Mouse (Mus musculus) MEL (cell line): ENCODE data around the gene Gm8138. TPM values are rescaled to one million over a fixed set of nuclear protein-coding genes. Genes with fewer than 3 reads are reported as not detected.
"Not testable (repeated sequence)": the region's sequence is repeated elsewhere in the genome, so short reads cannot be mapped to it uniquely, and the experiment has no call there.

Experiments used
- DNase-seq: peaks from one replicate; pipeline ENCODE4 v3.0.0; 2011; ENCODE audit warnings: low read depth, low spot score
- H3K27ac ChIP-seq: 2 replicates; pipeline ENCODE4 v1.5.1; 2012; ENCODE audit warnings: low read depth, mild to moderate bottlenecking, control low read depth, low read length, moderate library complexity; ENCODE audit not compliant: control insufficient read depth
- H3K27me3 ChIP-seq, 2 experiments: fragments of 150-350 bp in 1 of 2; sonication (generic) in 1 of 2; 2 replicates each; pipeline ENCODE4 v1.6.1; 2012; ENCODE audit warnings: low read length in 2 of 2, mild to moderate bottlenecking in 2 of 2, improper control_type of control experiment in 1 of 2, moderate library complexity in 1 of 2; ENCODE audit not compliant: insufficient read depth in 2 of 2, control insufficient read depth in 1 of 2
- H3K36me3 ChIP-seq, 2 experiments: 2 replicates each; pipeline ENCODE4 v1.6.1; 2012 to 2014; ENCODE audit warnings: low read length in 2 of 2, improper control_type of control experiment in 1 of 2, inconsistent platforms in 1 of 2, mild to moderate bottlenecking in 1 of 2; ENCODE audit not compliant: insufficient read depth in 2 of 2, control insufficient read depth in 1 of 2
- H3K4me1 ChIP-seq, 2 experiments: fragments of 150-350 bp in 1 of 2; sonication (generic) in 1 of 2; 2 replicates each; pipeline ENCODE4 v1.6.1; 2012; ENCODE audit warnings: low read length in 2 of 2, improper control_type of control experiment in 1 of 2, mild to moderate bottlenecking in 1 of 2; ENCODE audit not compliant: insufficient read depth in 2 of 2, control insufficient read depth in 1 of 2
- H3K4me3 ChIP-seq, 2 experiments: fragments of 150-350 bp in 1 of 2; sonication (generic) in 1 of 2; 2 replicates each; pipeline ENCODE4 v1.5.1; 2012; ENCODE audit warnings: low read depth in 2 of 2, low read length in 2 of 2, mild to moderate bottlenecking in 2 of 2, moderate library complexity in 2 of 2, control low read depth in 1 of 2, improper control_type of control experiment in 1 of 2; ENCODE audit not compliant: control insufficient read depth in 1 of 2, insufficient read depth in 1 of 2
- H3K79me2 ChIP-seq: 2 replicates; pipeline ENCODE4 v1.6.1; 2012; ENCODE audit warnings: mild to moderate bottlenecking, low read length, moderate library complexity; ENCODE audit not compliant: control insufficient read depth, poor library complexity, insufficient read depth
- H3K9ac ChIP-seq: 2 replicates; pipeline ENCODE4 v1.6.1; 2012; ENCODE audit warnings: low read depth, mild to moderate bottlenecking, control low read depth, low read length, moderate library complexity; ENCODE audit not compliant: control insufficient read depth, poor library complexity, severe bottlenecking
- H3K9me3 ChIP-seq: fragments of 150-350 bp; sonication (generic); replicated peaks from 2 replicates; pipeline ENCODE4 v1.6.1; 2012; ENCODE audit warnings: mild to moderate bottlenecking, low read length, improper control_type of control experiment, moderate library complexity; ENCODE audit not compliant: insufficient read depth
- polyA plus RNA-seq, 2 experiments: library from polyadenylated mRNA; stranded (reverse) in 1 of 2; unstranded in 1 of 2; fragments of >175 nt in 1 of 2; fragments of >200 nt in 1 of 2; gene quantifications; 2 replicates each; pipeline versions ENCODE4 v1.2.1 to v1.2.4; 2012; ENCODE audit warnings: low replicate concordance in 2 of 2, low read depth in 1 of 2; ENCODE audit not compliant: insufficient read length in 2 of 2, insufficient read depth in 1 of 2, missing spikeins in 1 of 2
- total RNA-seq: library from RNA; depleted of rRNA; stranded (reverse); fragments of 300-350 nt; gene quantifications from 2 replicates; pipeline ENCODE4 v1.2.3, GENCODE M21; 2012; rRNA removed

Gene Gm8138
- total RNA-seq, result not detected in 2 replicates
- polyA plus RNA-seq, result not detected

DNA sequence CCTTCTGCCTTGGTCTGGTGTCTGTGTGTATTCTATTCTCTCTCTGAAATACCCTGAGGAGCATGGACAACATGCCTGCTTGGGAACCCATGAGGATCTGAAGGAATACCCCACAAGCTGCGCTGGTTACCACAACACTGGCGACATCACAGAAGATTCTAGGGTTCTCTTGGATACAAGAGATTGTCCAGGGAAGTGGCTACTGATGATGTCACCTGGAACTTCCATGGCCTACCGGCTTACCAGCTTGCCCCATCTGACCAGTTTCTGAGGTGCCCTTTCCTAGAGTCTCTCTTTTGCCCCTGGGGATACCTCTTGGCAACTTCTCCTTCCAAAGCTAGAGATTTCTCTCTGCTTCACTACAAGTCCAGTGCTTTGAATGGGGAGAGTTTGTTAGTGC is at the start of gene Gm8138:
Gene Gm8138, minus strand, starts transcription at position 101 of the 400 bp plus-strand sequence.
- H3K27me3 ChIP-seq, H3K79me2 ChIP-seq, DNase-seq, H3K9ac ChIP-seq, H3K36me3 ChIP-seq, H3K27ac ChIP-seq, H3K4me1 ChIP-seq, H3K4me3 ChIP-seq, H3K9me3 ChIP-seq: not testable (repeated sequence)

DNA sequence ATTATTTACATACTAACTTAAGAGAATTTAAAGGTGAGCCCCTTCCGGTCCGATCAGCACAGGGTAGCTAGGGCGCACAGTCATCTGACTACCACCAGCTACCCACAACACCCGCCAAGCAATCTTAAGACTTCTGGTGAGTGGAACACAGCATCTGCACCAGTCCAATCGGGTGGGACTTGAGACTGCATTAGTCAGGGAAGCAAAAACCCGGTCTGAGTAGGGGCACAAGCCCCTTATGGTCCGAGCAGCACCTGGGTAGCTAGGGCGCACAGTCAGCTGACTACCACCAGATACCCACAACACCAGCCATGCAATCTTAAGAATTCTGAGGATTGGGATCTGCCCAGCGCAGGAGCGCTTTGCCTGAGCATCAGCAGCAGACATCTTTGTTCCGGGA is 54.4 kb downstream of the Gm8138 start:
- H3K4me3 ChIP-seq, H3K9ac ChIP-seq, H3K27me3 ChIP-seq, H3K36me3 ChIP-seq, H3K79me2 ChIP-seq, H3K4me1 ChIP-seq, H3K9me3 ChIP-seq, DNase-seq, H3K27ac ChIP-seq: not testable (repeated sequence)

Other genes starting within 250 kb of the Gm8138 start
- gene Gm7233, start 236.5 kb downstream of the Gm8138 start, total RNA-seq, result not detected in 2 replicates
- not detected for gene Gm7233, start 236.5 kb downstream of the Gm8138 start, polyA plus RNA-seq
- not detected in 2 replicates for gene Gm8122, start 181.0 kb downstream of the Gm8138 start, total RNA-seq
- gene Gm8122, start 181.0 kb downstream of the Gm8138 start, polyA plus RNA-seq, result not detected
- not detected in 2 replicates for gene Gm8126, start 157.7 kb downstream of the Gm8138 start, total RNA-seq
- gene Gm8126, start 157.7 kb downstream of the Gm8138 start, polyA plus RNA-seq, result not detected
- gene Gm9732, start 141.3 kb downstream of the Gm8138 start, total RNA-seq, result 0.08 TPM in 1 of 2 replicates, not detected in the other
- gene Gm9732, start 141.3 kb downstream of the Gm8138 start, polyA plus RNA-seq, result not detected
- gene Gm8127, start 122.5 kb downstream of the Gm8138 start, total RNA-seq, result not detected in 2 replicates
- gene Gm8127, start 122.5 kb downstream of the Gm8138 start, polyA plus RNA-seq, result not detected
- not detected in 2 replicates for gene 1700001F09Rik, start 68.5 kb downstream of the Gm8138 start, total RNA-seq
- not detected for gene 1700001F09Rik, start 68.5 kb downstream of the Gm8138 start, polyA plus RNA-seq
- not detected in 2 replicates for gene Gm5799, start 127.2 kb upstream of the Gm8138 start, total RNA-seq
- gene Gm5799, start 127.2 kb upstream of the Gm8138 start, polyA plus RNA-seq, result not detected
- gene Gm17654, start 162.8 kb upstream of the Gm8138 start, total RNA-seq, result not detected in 2 replicates
- gene Gm17654, start 162.8 kb upstream of the Gm8138 start, polyA plus RNA-seq, result not detected
- gene Gm10375, start 191.7 kb upstream of the Gm8138 start, total RNA-seq, result not detected in 2 replicates
- not detected for gene Gm10375, start 191.7 kb upstream of the Gm8138 start, polyA plus RNA-seq